Mouse (Mus musculus) cerebellum, postnatal 10 days (tissue): ENCODE results near the gene Gm21987.
A peak's percentile ranks its signal among the peaks of the same experiment; 100 is the strongest.

Experiments
- DNase-seq, 2 experiments: peaks; one replicate each; pipeline ENCODE4 v3.0.0; 2021; ENCODE audit warnings: mixed read lengths in 2 of 2

The Gm21987 gene

DNA sequence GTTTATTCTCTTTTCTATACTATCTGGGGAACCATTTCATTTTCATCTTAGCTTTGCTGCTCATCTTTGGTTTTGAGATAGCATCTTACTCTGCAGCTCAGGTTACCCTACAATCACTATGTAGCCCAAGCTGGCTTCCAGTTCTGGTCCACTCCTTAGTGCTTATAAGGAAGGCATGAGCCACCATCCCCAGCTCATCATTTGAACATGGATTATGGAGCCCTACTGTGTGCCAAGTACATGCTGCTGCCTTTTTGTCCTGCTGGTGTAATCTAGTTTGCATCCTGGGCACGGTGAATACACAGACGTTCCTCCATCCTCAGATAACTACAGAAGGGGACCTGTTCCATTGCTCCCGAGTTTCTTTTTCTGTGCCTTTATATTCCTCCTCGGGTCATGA lies 26.0 kb downstream of the Gm21987 start:
- DNase-seq = no peak

GRCm38 (mm10) chr16:38373439-38373838 lies 26.6 kb downstream of the Gm21987 start:
- no peak for DNase-seq

DNA sequence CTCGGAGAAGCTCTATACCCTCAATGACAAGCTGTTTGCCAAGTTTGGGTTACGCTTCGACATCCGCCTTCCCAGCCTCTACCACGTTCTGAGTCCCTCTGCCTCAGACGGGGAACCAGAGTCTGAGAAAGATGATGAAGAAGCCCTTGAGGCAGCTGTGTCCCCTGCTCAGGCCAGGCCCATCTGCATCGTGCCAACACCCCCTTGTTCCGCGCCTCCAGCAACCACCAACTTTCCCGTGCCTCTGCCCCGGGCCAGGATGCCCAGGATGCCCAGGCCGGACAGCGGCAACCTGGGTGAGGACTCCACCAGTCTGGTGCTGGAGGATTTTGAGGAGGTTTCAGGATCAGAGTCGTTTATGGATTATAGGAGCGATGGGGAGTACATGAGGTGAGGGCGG lies 27.1 kb downstream of the Gm21987 start:
- no peak for DNase-seq

DNA sequence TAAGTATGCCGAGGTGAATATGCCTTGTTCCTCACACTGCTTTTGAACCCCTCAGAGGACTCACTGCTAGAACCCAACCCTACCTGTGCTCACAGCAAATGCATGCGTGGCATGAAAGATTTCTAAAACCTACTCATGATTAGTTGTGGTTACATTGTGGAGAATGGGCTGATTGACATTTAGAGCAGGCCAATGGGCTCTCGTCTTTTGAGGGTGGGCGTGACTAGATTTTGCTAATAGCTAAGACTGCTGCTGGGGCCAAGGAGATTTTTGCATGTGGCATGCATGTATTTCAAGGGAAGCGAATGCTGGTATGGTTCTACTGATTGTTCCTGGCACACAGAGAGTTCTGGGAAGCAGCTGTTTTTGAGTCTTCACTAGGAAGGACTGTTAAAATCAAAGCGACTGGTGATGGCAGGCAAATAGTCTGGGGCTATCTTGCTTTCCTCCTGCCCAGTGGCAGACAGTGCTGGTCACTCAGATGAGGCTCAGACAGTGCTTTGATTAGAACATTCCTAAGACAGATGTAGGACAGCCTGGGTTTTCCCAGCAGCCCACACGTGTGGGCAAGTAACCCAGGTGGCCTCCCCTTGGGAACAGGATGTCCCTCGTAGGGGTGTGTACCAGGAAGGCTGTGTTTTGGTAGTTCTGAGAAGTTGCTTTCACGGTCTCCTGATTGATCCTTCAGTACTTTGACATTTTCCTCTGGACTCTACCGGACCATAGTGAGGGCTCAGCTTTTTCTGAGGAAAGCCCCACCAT lies 27.7 kb downstream of the Gm21987 start:
- no peak for DNase-seq

GRCm38 (mm10) chr16:38375182-38375581 lies 28.3 kb downstream of the Gm21987 start:
- no peak for DNase-seq

DNA sequence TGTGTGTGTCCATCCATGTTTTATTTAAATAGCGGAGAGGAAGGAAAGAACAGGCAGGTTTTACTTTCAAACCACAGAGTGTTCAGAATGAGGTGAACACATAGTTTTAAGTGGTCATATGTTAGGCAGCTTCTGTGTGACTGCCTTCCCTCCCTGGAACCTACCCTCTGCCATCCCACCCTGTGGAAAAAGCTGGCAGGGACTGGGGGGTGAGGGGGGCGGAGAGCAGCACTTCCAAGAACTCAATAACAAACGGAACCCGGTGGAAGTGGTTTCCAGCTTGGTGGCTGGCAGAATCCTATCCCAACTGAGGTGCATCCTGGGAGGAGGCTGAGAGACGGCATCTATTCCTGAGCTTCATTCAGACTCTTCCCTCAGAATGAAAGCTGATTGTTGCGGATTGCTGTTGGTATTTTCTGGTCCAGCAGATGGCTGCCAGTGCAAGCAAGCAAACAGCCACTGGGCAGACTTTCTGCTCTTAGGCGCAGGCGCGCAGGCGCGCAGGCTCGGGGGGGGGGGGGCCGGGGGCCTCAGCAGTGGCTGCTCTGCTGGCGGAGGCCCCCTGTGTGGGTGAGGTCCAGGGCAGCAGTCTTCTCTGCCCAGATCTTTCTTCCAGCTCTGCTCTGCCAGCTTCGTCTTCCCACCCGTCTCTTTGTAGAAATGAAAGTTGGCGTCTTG lies 29.5 kb downstream of the Gm21987 start:
- peak; percentile 78 to 80 for DNase-seq

DNA sequence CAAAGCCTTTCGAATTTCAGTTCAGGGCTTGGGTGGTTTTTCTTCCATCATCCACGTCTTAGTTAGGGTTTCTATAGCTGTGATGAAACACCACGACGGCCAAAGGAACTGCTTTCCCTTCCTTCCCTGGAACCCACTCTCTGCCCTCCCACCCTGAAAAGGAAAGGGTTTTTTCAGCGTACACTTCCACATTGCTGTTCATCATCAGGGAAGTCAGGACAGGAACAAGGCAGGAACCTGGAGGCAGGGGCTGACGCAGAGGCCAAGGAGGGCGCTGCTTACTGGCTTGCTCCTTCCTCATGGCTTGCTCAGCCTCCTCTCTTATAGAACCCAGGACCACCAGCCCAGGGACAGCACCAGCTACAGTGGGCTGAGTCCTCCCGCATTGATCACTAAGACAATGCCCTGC lies 30.0 kb downstream of the Gm21987 start:
- peak in 1 of 2 experiments; percentile 23 for DNase-seq

GRCm38 (mm10) chr16:38377546-38377945 lies 30.7 kb downstream of the Gm21987 start:
- DNase-seq = peak; percentile 42 to 53

DNA sequence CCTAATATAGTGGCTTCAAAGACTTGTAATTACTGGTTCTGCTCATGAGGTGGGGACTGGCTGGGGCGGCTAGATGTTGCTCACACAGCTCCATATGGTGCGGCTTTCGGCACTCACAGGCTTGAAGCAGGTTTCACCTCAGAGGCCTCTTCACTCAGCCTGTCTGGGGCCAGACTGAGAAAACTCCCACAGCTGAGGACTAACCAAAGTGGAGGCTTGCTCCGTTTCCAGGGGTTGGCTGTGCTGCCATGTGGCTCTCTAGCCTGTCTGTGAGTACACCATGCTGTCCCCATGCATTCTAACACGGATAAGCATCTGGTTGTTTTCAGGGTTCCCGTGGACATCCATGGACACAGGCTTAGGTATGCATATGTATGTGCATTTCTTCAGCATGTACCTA lies 31.8 kb downstream of the Gm21987 start:
- DNase-seq = no peak

- DNase-seq = no peak
Measured at GRCm38 (mm10) chr16:38379088-38379487, 32.2 kb downstream of the Gm21987 start.

DNA sequence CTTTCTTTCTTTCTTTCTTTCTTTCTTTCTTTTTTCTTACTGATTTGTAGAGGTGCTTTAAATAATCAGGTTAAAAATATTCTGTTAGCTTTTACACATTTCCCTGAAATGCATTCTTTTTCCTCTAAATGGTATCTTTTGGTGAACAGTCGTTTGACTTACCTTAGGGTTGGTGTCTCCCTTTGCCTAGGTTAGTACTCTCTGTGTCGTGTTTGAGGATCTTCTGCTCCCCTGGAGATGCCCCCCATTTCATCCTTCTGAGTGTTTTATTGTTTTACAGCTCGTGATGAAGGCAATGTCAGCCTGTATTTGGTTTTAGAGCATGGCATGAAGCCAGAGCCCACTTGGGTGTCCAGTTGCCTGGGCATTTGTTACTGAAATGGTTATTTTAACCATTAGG lies 32.7 kb downstream of the Gm21987 start:
- peak in 1 of 2 experiments; percentile 29 for DNase-seq

DNA sequence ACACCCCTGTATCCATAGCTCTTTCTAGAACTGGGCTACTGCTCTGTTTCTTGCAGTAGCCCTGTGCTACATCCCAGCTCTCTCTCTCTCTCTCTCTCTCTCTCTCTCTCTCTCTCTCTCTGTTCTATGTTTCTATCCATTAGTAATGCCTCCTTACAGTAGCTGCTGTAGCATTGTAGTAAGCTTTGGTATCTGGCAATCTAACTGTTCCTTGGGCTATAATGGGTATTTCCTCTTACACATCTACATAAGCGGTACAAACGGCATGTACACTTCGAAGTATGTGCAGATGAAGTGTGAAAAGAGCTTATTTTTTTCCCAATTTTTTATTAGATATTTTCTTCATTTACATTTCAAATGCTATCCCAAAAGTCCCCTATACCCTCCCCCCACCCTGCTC lies 33.1 kb downstream of the Gm21987 start:
- DNase-seq = no peak

DNA sequence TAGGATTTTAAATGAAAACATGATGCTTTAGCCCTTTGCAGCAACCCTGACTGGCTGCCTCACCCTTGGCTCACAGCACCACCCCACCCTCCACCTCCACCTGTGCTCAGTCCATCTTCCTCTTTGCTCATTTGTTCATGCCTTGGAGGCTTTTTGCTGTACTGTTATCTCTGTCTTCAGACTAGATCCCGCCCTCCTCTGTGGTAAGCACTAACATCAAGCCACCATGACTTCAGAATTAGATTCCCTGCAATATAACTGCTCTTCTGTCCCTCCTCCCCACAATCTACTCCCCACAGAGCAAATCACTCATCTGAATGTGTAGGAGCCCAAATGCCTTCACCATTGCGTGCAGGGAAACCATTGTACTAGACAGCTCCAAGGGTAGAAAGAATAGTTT lies 36.8 kb downstream of the Gm21987 start:
- DNase-seq = no peak

DNA sequence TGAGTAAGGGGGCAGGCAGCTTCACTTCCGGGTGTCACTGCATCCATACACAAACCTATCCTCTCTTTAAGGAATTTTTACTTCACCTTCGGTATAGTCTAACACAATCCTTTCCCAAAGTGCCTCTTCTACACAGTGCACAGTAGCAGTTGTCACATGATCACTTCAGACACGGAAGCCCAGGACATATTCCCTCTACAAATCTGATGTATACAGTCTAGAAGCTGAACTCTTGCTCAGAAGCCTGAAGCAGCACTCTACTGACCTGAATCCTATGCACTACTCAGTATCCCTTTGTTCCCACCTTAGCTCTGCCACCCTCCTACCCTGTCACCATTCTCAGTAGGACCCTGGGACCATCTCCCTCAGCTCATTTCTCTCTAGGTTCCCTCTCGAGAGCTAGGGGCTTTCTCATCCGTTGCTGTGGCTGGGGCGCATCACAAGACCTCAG lies 38.4 kb downstream of the Gm21987 start:
- no peak for DNase-seq

DNA sequence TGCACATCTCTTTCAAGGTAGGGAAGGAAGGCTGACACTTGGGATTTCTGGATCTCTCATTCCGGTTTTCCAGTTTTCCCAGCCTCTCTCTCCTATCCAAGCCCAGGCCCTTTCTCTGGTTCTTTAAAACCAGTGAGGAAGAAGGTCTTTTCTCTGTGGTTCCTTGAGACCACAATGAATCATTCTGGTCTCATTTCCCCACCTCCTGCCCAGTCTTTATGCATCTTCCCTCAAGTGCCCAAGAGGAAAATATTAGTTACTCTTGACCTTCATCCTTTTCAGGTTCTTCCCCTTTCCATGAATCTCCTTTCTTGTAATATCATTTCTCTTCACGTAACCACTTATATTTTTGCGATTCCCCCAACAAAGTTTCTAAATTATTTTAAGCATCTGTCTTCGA lies 38.9 kb downstream of the Gm21987 start:
- DNase-seq = no peak

DNA sequence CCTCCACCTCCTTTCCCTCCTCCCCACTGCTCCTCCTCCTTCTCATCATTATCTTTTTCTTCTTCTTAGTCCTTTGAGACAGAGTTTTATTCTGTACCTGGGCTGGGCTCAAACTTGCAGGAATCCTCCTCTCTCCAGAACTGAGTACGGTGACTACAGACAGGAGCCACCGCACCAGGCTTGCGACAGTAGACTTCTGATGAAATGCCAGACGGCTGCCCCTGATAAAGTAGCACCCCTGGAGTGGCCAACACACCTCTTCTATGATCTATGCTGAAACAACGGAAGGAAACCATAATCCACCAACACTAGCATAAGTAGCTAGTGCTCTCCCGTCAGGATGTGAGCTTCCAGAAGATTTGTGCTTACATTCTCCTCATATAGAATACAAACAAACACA lies 40.5 kb downstream of the Gm21987 start:
- DNase-seq = no peak

DNA sequence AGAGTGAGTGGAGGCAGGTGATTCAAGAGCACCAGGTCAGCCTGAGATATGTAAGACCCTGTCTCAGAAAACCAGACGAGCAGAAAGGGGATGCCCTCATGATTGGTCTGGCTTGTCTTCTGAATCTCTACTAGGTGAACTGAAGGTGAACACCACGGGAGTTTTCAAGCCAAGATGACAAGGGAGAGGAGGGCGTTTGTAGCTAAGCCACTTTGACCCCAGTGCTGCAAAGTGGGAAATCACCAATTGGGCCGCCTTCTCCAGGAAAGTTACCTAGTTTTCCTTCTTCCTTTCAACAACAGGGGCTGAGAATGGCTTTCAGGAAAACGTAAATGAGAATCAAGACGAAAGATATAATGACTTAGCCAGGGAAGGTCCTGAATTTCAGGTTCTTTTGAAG lies 41.9 kb downstream of the Gm21987 start:
- DNase-seq = no peak

GRCm38 (mm10) chr16:38389284-38389893 lies 42.5 kb downstream of the Gm21987 start:
- DNase-seq = no peak

DNA sequence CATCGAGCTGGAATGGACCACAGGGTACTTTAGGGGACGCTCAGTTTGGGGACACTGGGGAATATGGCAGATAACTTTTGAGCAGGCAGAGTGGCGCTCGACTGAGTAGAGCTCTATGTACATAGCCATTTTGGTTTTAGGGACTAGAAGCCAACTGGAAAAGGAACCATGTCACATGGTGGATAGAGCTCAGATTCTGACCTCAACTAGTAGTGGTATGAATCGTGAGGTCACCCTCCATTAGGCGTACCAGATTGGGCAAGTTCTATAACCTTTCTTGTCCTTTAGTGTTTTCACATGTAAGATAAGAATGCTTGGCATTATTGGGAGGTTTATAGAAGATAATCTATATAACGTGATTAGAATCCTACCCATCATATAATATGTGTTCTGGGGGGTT lies 43.5 kb downstream of the Gm21987 start:
- no peak for DNase-seq

GRCm38 (mm10) chr16:38392126-38392894 lies 45.5 kb downstream of the Gm21987 start:
- DNase-seq = peak; percentile 34 to 40

- DNase-seq = no peak
Measured at GRCm38 (mm10) chr16:38394191-38394618, 47.4 kb downstream of the Gm21987 start.

- no peak for DNase-seq
Measured at GRCm38 (mm10) chr16:38395060-38395730, 48.4 kb downstream of the Gm21987 start.

DNA sequence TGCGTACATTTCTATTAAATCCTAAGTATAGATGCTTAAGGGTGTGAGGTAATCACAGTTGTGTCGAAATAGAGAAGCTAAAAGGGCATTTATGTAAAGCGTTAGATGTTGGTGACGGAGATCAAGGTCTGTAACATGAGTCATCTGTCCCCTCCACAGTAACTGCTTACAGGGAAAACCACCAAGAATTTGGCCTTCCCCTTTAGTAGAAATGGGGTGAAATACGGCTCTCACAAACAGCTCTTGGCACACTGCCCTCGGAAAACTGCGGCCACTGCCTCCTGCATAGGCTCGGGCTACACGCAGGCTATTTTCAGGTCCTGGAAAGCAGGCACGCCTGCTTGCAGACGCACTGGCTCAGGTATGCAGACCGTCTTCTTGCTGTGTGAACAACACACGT lies 49.3 kb downstream of the Gm21987 start:
- DNase-seq = peak; percentile 72 to 74
